Mouse (Mus musculus) liver, embryonic 11.5 days (tissue): ENCODE data around the gene Mgll. TPM values are rescaled to one million over a fixed set of nuclear protein-coding genes. Genes with fewer than 3 reads are reported as not detected.
A peak's percentile ranks its signal among the peaks of the same experiment; 100 is the strongest.

Experiments used
- ATAC-seq: fragments of 200-750 bp; cut with Nextera tagmentation; replicated peaks from 2 replicates; pipeline ENCODE4 v1.8.0; 2017; ENCODE audit warnings: moderate number of reproducible peaks, mild to moderate bottlenecking, moderate TSS enrichment, moderate library complexity; ENCODE audit not compliant: low FRiP score
- DNase-seq: peaks from one replicate; pipeline ENCODE4 v3.0.0-alpha.2; 2017; ENCODE audit warnings: low spot score
- H3K27ac ChIP-seq: fragments of 300-500 bp; sonication (generic); 2 replicates; pipeline ENCODE4 v1.5.1; 2014; ENCODE audit warnings: mild to moderate bottlenecking, low read depth, low read length, control low read depth
- H3K27me3 ChIP-seq: fragments of 300-500 bp; sonication (generic); replicated peaks from 2 replicates; pipeline ENCODE4 v1.6.1; 2014; ENCODE audit warnings: low read length, mixed read lengths; ENCODE audit not compliant: control insufficient read depth, insufficient read depth
- H3K36me3 ChIP-seq: fragments of 300-500 bp; sonication (generic); 2 replicates; pipeline ENCODE4 v1.6.1; 2014; ENCODE audit warnings: mild to moderate bottlenecking, low read length, moderate library complexity, mixed read lengths; ENCODE audit not compliant: control insufficient read depth, insufficient read depth
- H3K4me1 ChIP-seq: fragments of 300-500 bp; sonication (generic); replicated peaks from 2 replicates; pipeline ENCODE4 v1.6.1; 2014; ENCODE audit warnings: low read length, mixed read lengths; ENCODE audit not compliant: control insufficient read depth, insufficient read depth
- H3K4me2 ChIP-seq: fragments of 300-500 bp; sonication (generic); 2 replicates; pipeline ENCODE4 v1.6.1; 2014; ENCODE audit warnings: mild to moderate bottlenecking, control low read depth, moderate library complexity
- H3K4me3 ChIP-seq: fragments of 300-500 bp; sonication (generic); 2 replicates; pipeline ENCODE4 v1.5.1; 2014; ENCODE audit warnings: low read depth, low read length, control low read depth
- H3K9ac ChIP-seq: fragments of 300-500 bp; sonication (generic); 2 replicates; pipeline ENCODE4 v1.6.1; 2014; ENCODE audit warnings: low read depth, low read length, control low read depth
- H3K9me3 ChIP-seq: fragments of 300-500 bp; sonication (generic); 2 replicates; pipeline ENCODE4 v1.6.1; 2016; ENCODE audit warnings: low read length, inconsistent platforms, mixed read lengths; ENCODE audit not compliant: control insufficient read depth
- WGBS: fragments of 180-500 bp; shearing (Covaris S2); extraction: QIAGEN DNeasy Blood & Tissue Kit; methylation state at CpG from one replicate; pipeline ENCODE4 v1.1.7; 2014; 5-methylcytosine and 5-hydroxymethylcytosine counted together
- polyA plus RNA-seq: library from polyadenylated mRNA; unstranded; fragments of >200 nt; fragmentation: Nextera tagmentation; extraction: Ambion mirVana; gene quantifications from 2 replicates; pipeline ENCODE4 v1.2.1, GENCODE M21; 2014

The Mgll gene
- polyA plus RNA-seq, 1 experiment from 2014 or later = 22.2 TPM

DNA sequence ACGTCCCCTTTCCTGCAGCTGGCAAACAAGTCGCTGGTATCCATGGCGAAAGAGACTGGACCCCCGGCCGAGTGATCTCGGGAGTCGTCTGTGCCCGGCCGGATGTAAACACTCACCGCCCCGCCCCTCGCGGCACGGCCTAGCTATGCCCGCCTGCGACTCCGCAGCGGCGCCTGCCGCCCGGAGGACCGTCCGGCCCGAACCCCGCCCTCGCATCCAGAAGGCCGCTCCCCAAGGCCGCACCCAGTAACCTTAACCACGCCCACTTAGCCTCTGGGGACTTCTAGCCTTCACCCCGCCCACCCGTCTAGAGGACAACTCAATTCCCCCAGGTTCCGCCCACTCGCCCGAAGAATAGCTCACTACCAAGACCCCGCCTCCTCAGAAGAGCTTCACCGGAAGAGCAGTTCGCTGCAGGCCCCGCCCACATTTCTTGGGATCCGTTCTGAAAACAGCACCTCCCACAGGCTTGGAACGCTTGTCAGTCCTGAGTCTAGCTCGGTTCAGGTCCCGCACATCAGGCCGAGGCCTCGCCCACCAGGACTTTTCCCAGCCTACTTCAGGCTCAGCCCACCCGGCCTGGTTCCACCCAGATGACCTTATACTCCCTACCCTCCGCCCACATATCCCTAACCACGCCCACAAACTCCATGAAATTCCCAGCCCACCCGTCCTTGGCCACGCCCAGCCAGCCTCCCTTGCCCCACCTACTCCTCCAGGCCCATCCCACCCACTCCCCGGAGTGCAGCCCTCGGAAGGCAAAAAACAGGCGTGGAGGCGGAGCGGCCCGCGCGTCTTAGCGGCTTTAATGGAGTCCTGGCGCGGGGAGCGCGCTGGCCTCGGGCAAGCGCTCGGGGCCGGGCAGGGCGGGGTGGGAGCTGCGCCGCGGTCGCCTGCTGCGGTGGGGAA is 117.8 kb downstream of the Mgll start, which contains the start of gene Abtb1:
Abtb1 (minus strand) TSS at position 204 of the 909 bp plus-strand sequence.
- peak within 1 kb of the TSS; percentile 85 for H3K9ac ChIP-seq
- peak within 1 kb of the TSS; percentile 84 for H3K4me3 ChIP-seq
- H3K4me1 ChIP-seq = peaks cover 13% of the 10 kb centered on the region
- H3K27ac ChIP-seq = peak within 1 kb of the TSS; percentile 70
- H3K27me3 ChIP-seq = no peaks in the 10 kb centered on the region
- no peaks in the 10 kb centered on the region for H3K9me3 ChIP-seq
- H3K4me2 ChIP-seq = peak within 1 kb of the TSS; percentile 93
- ATAC-seq (peak; percentile 90), DNase-seq (peak; percentile 98)
- WGBS = under 1% methylated on average over 68 of the region's 72 CpGs
- H3K36me3 ChIP-seq = peaks cover 5% of the 10 kb centered on the region

GRCm38 (mm10) chr6:88842731-88843151 is 118.5 kb downstream of the Mgll start:
- DNase-seq (peak; percentile 60), ATAC-seq (peak; percentile 0; the same call in 1 of the 2 replicates)
- Histone ChIP-seq H3K36me3 (peaks cover 2% of the 10 kb centered on the region), H3K9ac (peak overlapping the region; percentile 78), H3K27me3 (no peaks in the 10 kb centered on the region), H3K9me3 (no peaks in the 10 kb centered on the region), H3K4me2 (peak overlapping the region; percentile 93), H3K4me3 (peak overlapping the region; percentile 84), H3K4me1 (peaks cover 13% of the 10 kb centered on the region), H3K27ac (peak overlapping the region; percentile 70)
- WGBS = 3% methylated on average over 32 of the region's 32 CpGs

GRCm38 (mm10) chr6:88843241-88843640 is 119.0 kb downstream of the Mgll start:
- 72% methylated on average over 7 of the region's 7 CpGs for WGBS
- H3K9ac ChIP-seq = peak overlapping the region; percentile 78

GRCm38 (mm10) chr6:88843781-88844725 is 119.8 kb downstream of the Mgll start:
- H3K4me2 ChIP-seq = no peak overlapping the region; the same call in 1 of the 2 replicates
- peaks cover 13% of the 10 kb centered on the region for H3K4me1 ChIP-seq
- H3K36me3 ChIP-seq = no peaks in the 10 kb centered on the region
- H3K9ac ChIP-seq = no peak overlapping the region
- no peak overlapping the region; the same call in 1 of the 2 replicates for H3K4me3 ChIP-seq
- DNase-seq = no peak
- no peak overlapping the region; the same call in 1 of the 2 replicates for H3K27ac ChIP-seq
- no peaks in the 10 kb centered on the region for H3K9me3 ChIP-seq
- ATAC-seq = no peak
- H3K27me3 ChIP-seq = no peaks in the 10 kb centered on the region
- 71% methylated on average over 9 of the region's 9 CpGs for WGBS

More at GRCm38 (mm10) chr6:88843241-88843640, 119.0 kb downstream of the Mgll start:
- Histone ChIP-seq H3K4me2 (peak overlapping the region; percentile 93), H3K9me3 (no peaks in the 10 kb centered on the region), H3K27ac (no peak overlapping the region), H3K4me3 (peak overlapping the region; percentile 84), H3K36me3 (no peaks in the 10 kb centered on the region), H3K4me1 (peaks cover 13% of the 10 kb centered on the region), H3K27me3 (no peaks in the 10 kb centered on the region)
- ATAC-seq (no peak), DNase-seq (no peak)

- DNase-seq (no peak), ATAC-seq (no peak)
- H3K9ac ChIP-seq = no peak overlapping the region
- H3K27me3 ChIP-seq = no peaks in the 10 kb centered on the region
- WGBS = 76% methylated on average over 7 of the region's 7 CpGs
- no peak overlapping the region for H3K4me2 ChIP-seq
- no peaks in the 10 kb centered on the region for H3K9me3 ChIP-seq
- H3K36me3 ChIP-seq = no peaks in the 10 kb centered on the region
- H3K4me3 ChIP-seq = no peak overlapping the region
- no peak overlapping the region for H3K27ac ChIP-seq
- peaks cover 13% of the 10 kb centered on the region for H3K4me1 ChIP-seq
These were observed 120.8 kb downstream of the Mgll start for GRCm38 (mm10) chr6:88844901-88845565.

DNA sequence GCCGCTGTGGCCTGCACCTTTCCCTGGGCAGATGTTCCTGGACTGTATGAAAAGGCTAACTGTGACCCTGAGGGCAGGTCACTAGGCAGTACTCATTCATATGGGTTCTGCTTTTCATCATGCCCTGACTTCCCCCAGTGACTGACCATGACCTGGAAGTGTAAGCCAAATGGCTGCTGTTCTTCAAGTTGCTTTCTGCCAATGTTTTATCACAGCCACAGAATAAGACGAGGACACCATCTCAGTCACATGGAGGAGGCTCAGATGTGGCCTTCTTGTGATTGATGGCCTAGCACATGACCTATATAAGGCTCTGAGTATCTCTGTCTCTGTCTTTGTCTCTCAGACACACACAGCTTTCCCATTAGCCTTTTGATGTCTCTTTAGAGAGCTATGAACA is 123.4 kb downstream of the Mgll start:
- no peak for DNase-seq

DNA sequence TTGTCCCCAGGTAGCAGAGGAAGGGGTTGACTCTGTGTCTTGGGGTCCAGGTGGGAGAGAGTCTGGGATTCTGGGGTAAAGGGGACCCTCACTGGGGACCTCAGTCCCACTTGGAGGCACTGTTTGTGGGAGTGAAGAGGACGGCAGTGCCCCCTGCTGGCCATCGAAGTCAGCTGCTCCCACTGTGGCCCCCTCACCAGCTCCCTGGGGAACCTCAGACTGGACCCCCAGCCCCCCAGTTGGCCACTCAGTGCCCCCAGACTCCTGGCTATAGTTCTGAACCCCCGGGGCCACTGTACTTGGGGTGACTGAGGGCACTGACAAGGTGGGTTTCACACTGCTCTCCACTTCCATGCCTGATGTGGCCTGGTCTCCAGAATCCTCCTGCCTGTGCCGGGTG is 125.1 kb downstream of the Mgll start:
- 48% methylated on average over 4 of the region's 4 CpGs for WGBS
- Histone ChIP-seq H3K4me1 (no peaks in the 10 kb centered on the region), H3K27me3 (no peaks in the 10 kb centered on the region), H3K9me3 (no peaks in the 10 kb centered on the region), H3K9ac (no peak overlapping the region), H3K36me3 (no peaks in the 10 kb centered on the region), H3K4me3 (no peak overlapping the region), H3K27ac (no peak overlapping the region), H3K4me2 (no peak overlapping the region)
- ATAC-seq (peak; percentile 26; the same call in 1 of the 2 replicates), DNase-seq (no peak)

More for the DNA sequence above, 123.4 kb downstream of the Mgll start:
- Histone ChIP-seq H3K4me2 (no peak overlapping the region), H3K27me3 (no peaks in the 10 kb centered on the region), H3K4me1 (peaks cover 4% of the 10 kb centered on the region), H3K9me3 (no peaks in the 10 kb centered on the region), H3K36me3 (no peaks in the 10 kb centered on the region), H3K4me3 (no peak overlapping the region), H3K27ac (no peak overlapping the region), H3K9ac (no peak overlapping the region)
- 56% methylated on average over 2 of the region's 2 CpGs for WGBS
- no peak for ATAC-seq

DNA sequence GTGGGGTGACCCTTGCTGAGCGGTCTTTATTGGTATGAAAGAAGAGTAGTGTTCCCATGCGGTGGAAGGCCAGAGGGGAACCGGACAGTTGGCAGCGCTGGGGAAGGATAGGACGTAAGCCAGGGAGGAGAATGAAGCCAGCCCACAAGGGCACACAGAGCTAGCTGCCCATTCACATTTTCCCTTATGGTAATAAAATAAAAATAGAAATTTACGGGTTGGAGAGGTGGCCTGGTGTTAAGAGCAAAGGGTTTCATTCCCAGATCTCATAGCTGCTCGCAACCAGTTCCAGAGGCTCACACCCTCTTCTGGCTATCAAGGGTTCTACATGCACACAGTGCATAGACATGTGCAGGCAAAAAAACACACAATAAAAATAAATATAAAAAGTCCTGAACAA is 125.8 kb downstream of the Mgll start:
- no peak for ATAC-seq
- no peak overlapping the region for H3K27ac ChIP-seq
- no peaks in the 10 kb centered on the region for H3K4me1 ChIP-seq
- H3K4me2 ChIP-seq = no peak overlapping the region
- H3K27me3 ChIP-seq = no peaks in the 10 kb centered on the region
- H3K9ac ChIP-seq = no peak overlapping the region
- no peaks in the 10 kb centered on the region for H3K36me3 ChIP-seq
- DNase-seq = no peak
- H3K9me3 ChIP-seq = no peaks in the 10 kb centered on the region
- WGBS = 87% methylated on average over 7 of the region's 7 CpGs
- H3K4me3 ChIP-seq = no peak overlapping the region
